Mouse (Mus musculus) CH12.LX (cell line): Measurements from ENCODE around the gene Caln1.

ENCODE experiments used
- BHLHE40 ChIP-seq: IDR thresholded peaks from 2 replicates; pipeline ENCODE4 v1.6.1; 2011; ENCODE audit warnings: mild to moderate bottlenecking, low read depth, low read length, improper control_type of control experiment
- CTCF ChIP-seq, 2 experiments: IDR thresholded peaks in 1 of 2; conservative IDR thresholded peaks in 1 of 2; 2 replicates each; pipeline ENCODE4 v1.5.1; 2011 to 2012; ENCODE audit warnings: low read depth in 2 of 2, low read length in 2 of 2, improper control_type of control experiment in 1 of 2, inconsistent platforms in 1 of 2, mild to moderate bottlenecking in 1 of 2, moderate library complexity in 1 of 2
- EP300 ChIP-seq: IDR thresholded peaks from 2 replicates; pipeline ENCODE4 v1.6.1; 2011; ENCODE audit warnings: low read length, improper control_type of control experiment
- JUND ChIP-seq: conservative IDR thresholded peaks from 2 replicates; pipeline ENCODE4 v1.6.1; 2011; ENCODE audit warnings: low read depth, low read length, improper control_type of control experiment
- MAX ChIP-seq: IDR thresholded peaks from 2 replicates; pipeline ENCODE4 v1.6.1; 2011; ENCODE audit warnings: low read length, improper control_type of control experiment
- MAZ ChIP-seq: IDR thresholded peaks from 2 replicates; pipeline ENCODE4 v1.6.1; 2012; ENCODE audit warnings: low read depth, mild to moderate bottlenecking, inconsistent platforms, low read length, improper control_type of control experiment, moderate library complexity
- MEF2A ChIP-seq: IDR thresholded peaks from 2 replicates; pipeline ENCODE4 v1.6.1; 2014; ENCODE audit warnings: low read depth, mild to moderate bottlenecking, inconsistent platforms, low read length, improper control_type of control experiment, borderline replicate concordance
- POLR2AphosphoS2 ChIP-seq: IDR thresholded peaks from 2 replicates; pipeline ENCODE4 v1.6.1; 2011; ENCODE audit warnings: low read depth, low read length, improper control_type of control experiment
- TBP ChIP-seq: conservative IDR thresholded peaks from 2 replicates; pipeline ENCODE4 v1.6.1; 2011; ENCODE audit warnings: low read depth, low read length, improper control_type of control experiment
- USF1 ChIP-seq: IDR thresholded peaks from 2 replicates; pipeline ENCODE4 v1.6.1; 2014; ENCODE audit warnings: low read depth, mild to moderate bottlenecking, inconsistent platforms, low read length, improper control_type of control experiment
- ZC3H11A ChIP-seq: IDR thresholded peaks from 2 replicates; pipeline ENCODE4 v1.6.1; 2012; ENCODE audit warnings: low read depth, mild to moderate bottlenecking, inconsistent platforms, low read length, improper control_type of control experiment
- ZMIZ1 ChIP-seq: IDR thresholded peaks from 2 replicates; pipeline ENCODE4 v1.6.1; 2012; ENCODE audit warnings: low read depth, mild to moderate bottlenecking, inconsistent platforms, low read length, improper control_type of control experiment

DNA sequence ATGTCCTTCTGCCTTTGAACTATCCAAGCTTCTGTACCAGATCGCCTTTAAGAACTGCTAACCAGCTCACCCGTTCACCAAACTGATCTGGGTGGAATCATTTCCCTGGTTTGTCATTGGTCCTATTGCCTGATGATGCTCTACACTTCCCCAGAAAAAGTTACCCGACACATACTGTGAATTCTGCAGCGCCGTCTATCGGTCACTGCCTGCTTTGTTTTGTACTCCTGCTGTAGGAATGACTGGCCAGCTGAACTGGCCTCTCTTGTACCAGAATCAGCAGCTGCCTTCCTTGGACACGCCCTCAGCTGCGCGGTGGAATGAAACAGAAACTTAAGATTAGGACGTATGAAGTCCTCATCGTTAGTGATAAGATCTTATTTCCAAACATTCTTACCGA is 107.5 kb downstream of the Caln1 start:
- TF ChIP-seq MAX: no peak
- no peak for TF ChIP-seq JUND
- no peak for TF ChIP-seq MEF2A
- no peak for TF ChIP-seq EP300
- no peak for TF ChIP-seq ZMIZ1
- TF ChIP-seq MAZ: no peak
- no peak for TF ChIP-seq ZC3H11A
- TF ChIP-seq CTCF (conservative IDR thresholded peaks at IDR 0.05 in 1 of 2, IDR thresholded peaks at IDR 0.05 in 1 of 2; ENCODE audit: low read depth in 2 of 2, low read length in 2 of 2): peak in 1 of 2 experiments; percentile 16; a peak in 2 of 4 replicates
- TF ChIP-seq BHLHE40: no peak
- no peak for TF ChIP-seq USF1
- no peak for TF ChIP-seq TBP
- no peak for TF ChIP-seq POLR2AphosphoS2
